Mouse (Mus musculus): ENCODE data around the gene Olfr15. TPM values are rescaled to one million over a fixed set of nuclear protein-coding genes. Genes with fewer than 3 reads are reported as not detected.

The Olfr15 gene
- polyA plus RNA-seq, 2 experiments from 2014 or later = 0.28 TPM; not detected in 1

DNA sequence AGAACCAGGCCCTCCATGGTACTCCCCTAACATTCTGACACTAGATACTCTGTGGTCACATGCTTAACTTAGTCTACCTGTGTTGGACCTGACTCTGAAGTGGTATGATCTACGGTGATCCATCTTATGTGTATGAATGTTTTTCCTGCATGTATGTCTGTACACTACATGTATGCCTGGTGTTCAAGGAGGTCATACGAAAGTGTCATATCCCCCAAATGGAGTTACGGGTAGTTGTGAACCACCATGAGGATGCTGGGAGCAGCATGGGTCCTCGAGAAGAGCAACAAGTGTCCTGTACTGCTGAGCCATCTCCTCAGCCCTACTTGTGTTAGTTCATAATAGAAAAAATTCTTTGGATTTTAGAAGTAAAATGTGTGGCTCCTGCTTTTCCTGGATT, 45.7 kb downstream of the Olfr15 start:
- ATAC-seq = no peak

DNA sequence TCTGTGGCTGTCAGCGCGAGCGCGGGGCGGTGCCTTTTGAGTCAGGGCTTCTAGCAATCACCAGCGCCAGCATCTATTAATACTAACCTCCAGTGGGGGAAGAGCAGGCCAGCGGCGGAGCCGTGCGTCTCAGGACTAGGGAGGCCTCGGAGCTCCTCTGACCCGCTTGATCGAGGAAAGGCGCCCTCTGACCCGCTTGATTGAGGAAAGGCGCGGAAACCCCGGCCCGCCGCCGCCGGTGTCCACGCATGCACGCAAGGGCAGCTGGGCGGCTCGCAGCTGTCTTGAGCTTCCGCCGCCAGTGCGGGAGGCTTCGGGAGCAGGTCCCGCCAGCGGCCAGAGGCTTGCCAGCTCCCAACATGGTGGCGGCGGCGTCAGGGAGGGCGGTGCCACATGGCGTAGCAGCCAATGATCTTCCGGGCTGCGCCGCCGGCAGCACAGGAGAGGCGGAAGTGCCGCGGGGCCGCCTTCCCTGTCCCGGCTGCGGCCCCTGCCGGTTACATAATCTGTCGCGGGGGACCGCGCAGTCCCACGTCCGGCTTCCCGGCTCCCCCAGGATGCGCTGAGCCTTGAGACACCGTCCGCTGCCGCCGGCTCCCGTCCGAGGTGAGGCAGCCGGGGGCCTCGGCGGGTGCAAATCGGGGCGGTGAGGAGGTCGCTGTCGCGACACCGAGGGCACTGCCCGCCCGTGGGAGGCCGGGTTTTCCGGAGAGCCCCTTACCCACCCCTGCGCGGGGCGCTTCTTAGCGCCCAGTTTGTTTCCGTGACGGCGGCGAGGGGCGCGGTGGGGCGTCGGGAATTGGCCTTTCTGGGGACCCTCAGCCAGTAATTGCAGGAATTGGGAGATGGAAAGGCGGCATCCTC, 53.8 kb downstream of the Olfr15 start, which contains the start of the genes Zfp597 and Gm20695:
Gene Zfp597 (minus strand): TSS at position 361 of the 864 bp plus-strand sequence.
Gene Gm20695 (plus strand): TSS at position 448 of the 864 bp plus-strand sequence.
- peak; percentile 96 for ATAC-seq

DNA sequence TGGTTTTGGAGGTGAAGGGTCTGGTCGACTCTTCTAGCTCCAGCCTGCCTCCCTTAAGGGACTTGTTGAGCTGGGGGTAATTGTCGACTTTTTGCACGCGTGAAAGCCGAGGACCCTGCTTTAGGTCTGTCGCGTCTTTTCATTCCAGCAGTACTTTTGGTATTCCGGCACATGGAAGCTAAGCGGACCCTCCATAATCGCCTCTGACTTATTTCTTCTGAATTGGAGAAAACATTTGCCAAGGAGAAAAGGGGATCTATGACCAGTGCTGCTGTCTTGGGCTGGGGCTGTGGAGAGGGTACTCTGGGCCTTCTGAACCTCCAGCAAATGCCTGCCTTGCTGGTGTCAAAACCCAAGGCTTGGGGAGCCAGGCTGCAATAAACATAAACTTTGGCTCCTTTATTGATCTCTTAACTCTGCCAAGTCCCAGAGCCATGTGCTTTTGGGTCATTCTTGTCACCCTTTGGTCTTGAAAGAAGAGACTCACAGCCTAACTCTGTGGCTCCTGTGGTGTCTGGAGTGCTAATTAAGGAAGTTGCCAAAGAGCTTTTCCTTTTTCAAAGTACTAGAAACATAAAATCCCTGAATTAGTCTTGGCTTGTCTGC, 54.5 kb downstream of the Olfr15 start:
- no peak for ATAC-seq

DNA sequence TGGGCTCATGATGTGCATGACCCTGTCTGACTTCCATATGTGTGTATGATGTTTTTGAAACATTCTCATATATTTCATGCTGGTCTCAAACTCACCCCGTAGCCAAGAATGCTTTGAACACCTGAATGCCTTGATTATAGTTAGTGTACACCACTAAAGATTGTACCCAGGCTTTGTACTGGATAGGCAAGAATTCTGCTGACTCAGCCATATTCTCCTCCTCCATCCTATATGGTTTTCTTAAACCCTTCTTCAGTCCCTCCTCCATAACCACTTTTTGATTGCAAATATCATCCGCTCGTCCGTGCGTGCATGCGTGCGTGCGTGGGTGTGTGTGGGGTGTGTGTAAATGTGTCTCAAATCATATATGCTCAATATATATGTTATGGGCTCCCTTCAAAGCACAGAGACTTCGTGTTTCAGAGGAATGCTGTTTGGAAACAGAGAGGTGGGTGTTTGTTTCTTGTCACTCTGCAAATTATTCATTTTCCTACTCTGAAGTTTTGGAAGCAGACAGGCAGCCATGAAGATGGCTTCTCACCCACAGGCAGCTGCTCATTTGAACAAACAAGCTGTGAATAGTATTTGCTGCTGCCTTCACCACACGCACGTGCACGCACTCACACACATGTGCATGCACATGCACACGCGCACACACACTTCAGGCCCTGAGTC, 61.1 kb downstream of the Olfr15 start:
- ATAC-seq = no peak

DNA sequence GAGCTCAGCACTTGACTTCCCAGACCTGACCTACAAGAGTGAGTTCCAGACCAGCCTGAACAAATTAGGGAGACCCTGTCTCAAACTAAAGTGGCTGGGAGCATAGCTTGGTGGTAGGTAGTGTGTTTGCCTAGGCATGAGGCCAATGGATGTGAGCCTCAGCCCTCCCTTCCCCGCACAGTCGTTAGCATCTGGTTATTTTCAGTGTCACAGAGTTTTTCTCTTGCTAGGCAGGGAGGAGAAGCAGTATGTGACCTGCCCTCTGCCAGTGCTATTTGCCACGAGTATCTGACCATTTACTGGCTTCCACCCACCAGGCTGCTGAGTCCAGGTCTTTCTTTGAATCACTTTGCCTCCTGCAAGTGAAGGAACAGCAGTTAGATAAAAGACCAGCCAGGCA, 63.1 kb downstream of the Olfr15 start:
- ATAC-seq = no peak

Other genes starting within 250 kb of the Olfr15 start
- under 1 TPM in 1 of 2 experiments, not detected in 1; 0.12 TPM for gene Olfr161, start 239.8 kb upstream of the Olfr15 start, polyA plus RNA-seq (2017; shearing (Covaris generic))
- gene Mefv, start 112.8 kb upstream of the Olfr15 start, polyA plus RNA-seq (2017; shearing (Covaris generic)) = under 1 TPM in 1 of 2 experiments, not detected in 1; 0.41 TPM
- gene Zfp263, start 86.8 kb upstream of the Olfr15 start, polyA plus RNA-seq (2017; shearing (Covaris generic)) = 100 to 1,000 TPM in 1 of 2 experiments, 10 to 100 TPM in 1; 89.9 to 185 TPM
- under 1 TPM; 0.58 to 0.67 TPM for gene Zfp174, start 16.4 kb downstream of the Olfr15 start, polyA plus RNA-seq (2017; shearing (Covaris generic))
- 100 to 1,000 TPM; 103 to 155 TPM for gene Naa60, start 41.5 kb downstream of the Olfr15 start, polyA plus RNA-seq (2017; shearing (Covaris generic))
- 10 to 100 TPM; 10.4 to 14.0 TPM for gene Zfp597, start 53.7 kb downstream of the Olfr15 start, polyA plus RNA-seq (2017; shearing (Covaris generic))
- gene Gm20695, start 53.8 kb downstream of the Olfr15 start, polyA plus RNA-seq (2017; shearing (Covaris generic)) = 1 to 10 TPM; 1.3 to 6.8 TPM
- gene 1700037C18Rik, start 77.8 kb downstream of the Olfr15 start, polyA plus RNA-seq (2017; shearing (Covaris generic)) = 10 to 100 TPM; 10.3 to 11.6 TPM
- 10 to 100 TPM; 32.5 to 39.8 TPM for gene Cluap1, start 77.9 kb downstream of the Olfr15 start, polyA plus RNA-seq (2017; shearing (Covaris generic))
- gene Nlrc3, start 145.8 kb downstream of the Olfr15 start, polyA plus RNA-seq (2017; shearing (Covaris generic)) = 10 to 100 TPM; 56.1 to 73.3 TPM
- gene Slx4, start 172.9 kb downstream of the Olfr15 start, polyA plus RNA-seq (2017; shearing (Covaris generic)) = 10 to 100 TPM; 15.2 to 26.6 TPM
- 10 to 100 TPM in 1 of 2 experiments, 1 to 10 TPM in 1; 5.4 to 10.7 TPM for gene Dnase1, start 206.1 kb downstream of the Olfr15 start, polyA plus RNA-seq (2017; shearing (Covaris generic))
- gene Trap1, start 246.9 kb downstream of the Olfr15 start, polyA plus RNA-seq (2017; shearing (Covaris generic)) = 100 to 1,000 TPM in 1 of 2 experiments, 10 to 100 TPM in 1; 66.6 to 101 TPM